In the genomic region with DNA sequence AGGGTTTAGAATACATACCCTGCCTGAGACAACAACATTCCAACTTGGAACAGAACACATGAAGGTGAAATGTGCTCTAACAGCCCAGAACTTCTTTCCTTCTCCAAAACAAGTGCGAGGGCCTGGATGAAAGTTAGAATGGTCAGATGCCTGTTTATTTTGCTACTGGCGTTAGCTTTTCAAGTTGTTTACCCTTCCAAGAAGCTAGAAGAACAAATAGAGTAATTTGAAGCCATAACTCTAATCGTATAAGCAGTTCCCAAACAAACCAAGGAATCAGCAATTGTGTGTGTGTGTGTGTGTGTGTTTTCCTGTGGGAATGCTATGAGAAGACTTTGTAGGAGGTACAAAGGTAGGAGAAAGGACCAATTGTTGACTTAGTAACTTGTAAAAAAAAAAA, we compare ENCODE assay signal across 19 mouse cellular contexts.
"Had no signal": no experiment of that assay in that cellular context is flagged by ENCODE, and none has a peak within 500 bp of the region (broad histone marks: within the 10 kb centered on the region; RNA-seq: fewer than 3 reads in every experiment).

No protein-coding gene starts in this region.

- DNase-seq: kidney, adult 18-20 months; kidney, adult 9 months; kidney, postnatal 14 days; kidney, postnatal 4 days; liver, postnatal 0 days; thymus, adult 2 months; thymus, postnatal 14 days; thymus, postnatal 4 days had no signal

- ATAC-seq: hindbrain, postnatal 0 days; inflammation-experienced regulatory T-cells, adult 6 months; intestine, embryonic 16.5 days; liver, postnatal 0 days; midbrain, embryonic 13.5 days; midbrain, embryonic 16.5 days had no signal

- H3K4me3 ChIP-seq: limb, embryonic 13.5 days; megakaryocyte, embryonic 14.5 days; midbrain, embryonic 10.5 days; midbrain, embryonic 13.5 days; myocyte had no signal

- H3K4me2 ChIP-seq: limb, embryonic 13.5 days; liver, embryonic 11.5 days; midbrain, embryonic 13.5 days had no signal

- H3K9me3 ChIP-seq: limb, embryonic 13.5 days; megakaryocyte, embryonic 14.5 days; midbrain, embryonic 10.5 days; midbrain, embryonic 13.5 days had no signal

- H3K27ac ChIP-seq: hindbrain, postnatal 0 days; limb, embryonic 13.5 days; liver, embryonic 14.5 days; midbrain, embryonic 10.5 days; midbrain, embryonic 13.5 days had no signal

- H3K9ac ChIP-seq: limb, embryonic 13.5 days; liver, embryonic 14.5 days; liver, postnatal 0 days; midbrain, embryonic 13.5 days had no signal

- H3K36me3 ChIP-seq: limb, embryonic 13.5 days; midbrain, embryonic 10.5 days; midbrain, embryonic 13.5 days had no signal
